Mouse (Mus musculus) right cerebral cortex, postnatal 25 days (tissue): ENCODE data around the gene Stk38l.

Experiments used
- DNase-seq: peaks from one replicate; pipeline ENCODE4 v3.0.0; 2022

Stk38l gene

GRCm38 (mm10) chr6:146776610-146777389 lies 52.0 kb downstream of the Stk38l start:
- DNase-seq: no peak

GRCm38 (mm10) chr6:146778055-146778454 lies 53.3 kb downstream of the Stk38l start:
- DNase-seq: no peak

GRCm38 (mm10) chr6:146781566-146781965 lies 56.8 kb downstream of the Stk38l start:
- no peak for DNase-seq

GRCm38 (mm10) chr6:146793527-146793926 lies 68.7 kb downstream of the Stk38l start:
- no peak for DNase-seq

GRCm38 (mm10) chr6:146795166-146795923 lies 70.5 kb downstream of the Stk38l start:
- no peak for DNase-seq

GRCm38 (mm10) chr6:146795924-146796545 lies 71.2 kb downstream of the Stk38l start, which contains the start of gene Arntl2:
TSS of gene Arntl2 (plus strand) at chr6:146796055.
- DNase-seq: peak; percentile 73

- no peak for DNase-seq
Measured at GRCm38 (mm10) chr6:146797446-146797845, 72.7 kb downstream of the Stk38l start.

GRCm38 (mm10) chr6:146809991-146810390 lies 85.2 kb downstream of the Stk38l start:
- DNase-seq: no peak

- no peak for DNase-seq
Measured at GRCm38 (mm10) chr6:146813007-146813406, 88.2 kb downstream of the Stk38l start.

- no peak for DNase-seq
Measured at GRCm38 (mm10) chr6:146820177-146820965, 95.6 kb downstream of the Stk38l start.

GRCm38 (mm10) chr6:146821958-146822357 lies 97.2 kb downstream of the Stk38l start:
- DNase-seq: no peak

GRCm38 (mm10) chr6:146824727-146825486 lies 100.1 kb downstream of the Stk38l start:
- peak; percentile 39 for DNase-seq

- no peak for DNase-seq
Measured at GRCm38 (mm10) chr6:146825487-146825773, 100.6 kb downstream of the Stk38l start.
